Mouse (Mus musculus) G1E (cell line): ENCODE results near the gene Upf2. TPM values are rescaled to one million over a fixed set of nuclear protein-coding genes. Genes with fewer than 3 reads are reported as not detected.

ENCODE experiments used
- ATAC-seq: 2 replicates; pipeline ENCODE4 v1.8.0; 2016; ENCODE audit warnings: mild to moderate bottlenecking; ENCODE audit not compliant: insufficient number of reproducible peaks, poor library complexity, low FRiP score, severe bottlenecking; ENCODE audit errors: extremely low read depth
- DNase-seq: peaks from one replicate; pipeline ENCODE4 v3.0.0; 2012; ENCODE audit warnings: low spot score
- H3K27me3 ChIP-seq: 2 replicates; pipeline ENCODE4 v1.6.1; 2012; ENCODE audit warnings: mild to moderate bottlenecking, low read length, inconsistent platforms; ENCODE audit not compliant: insufficient read depth
- H3K36me3 ChIP-seq: replicated peaks from 2 replicates; pipeline ENCODE3; 2012; ENCODE audit warnings: mild to moderate bottlenecking, inconsistent platforms
- H3K4me1 ChIP-seq: 2 replicates; pipeline ENCODE4 v1.6.1; 2012; ENCODE audit warnings: low read depth, low read length, inconsistent platforms, mixed read lengths; ENCODE audit not compliant: insufficient read depth
- H3K4me3 ChIP-seq: 2 replicates; pipeline ENCODE4 v1.5.1; 2012; ENCODE audit warnings: low read depth, mild to moderate bottlenecking, inconsistent platforms, low read length, moderate library complexity, mixed read lengths
- H3K9me3 ChIP-seq: replicated peaks from 2 replicates; pipeline ENCODE4 v1.6.1; 2012; ENCODE audit warnings: inconsistent platforms
- CTCF ChIP-seq: IDR thresholded peaks from 2 replicates; pipeline ENCODE4 v1.5.1; 2012; ENCODE audit warnings: low read depth, low read length, inconsistent platforms, mixed read lengths
- GATA1 ChIP-seq: IDR thresholded peaks from 2 replicates; pipeline ENCODE4 v1.6.1; 2012; ENCODE audit warnings: borderline replicate concordance, low read length, inconsistent platforms, mixed read lengths
- GATA2 ChIP-seq: IDR thresholded peaks from 2 replicates; pipeline ENCODE4 v1.6.1; 2012; ENCODE audit warnings: low read depth, low read length, inconsistent platforms, borderline replicate concordance
- POLR2AphosphoS5 ChIP-seq: IDR thresholded peaks from 2 replicates; pipeline ENCODE4 v1.6.1; 2012; ENCODE audit warnings: low read depth, low read length, inconsistent platforms; ENCODE audit not compliant: insufficient replicate concordance
- TAL1 ChIP-seq: conservative IDR thresholded peaks from 2 replicates; pipeline ENCODE4 v1.6.1; 2012; ENCODE audit warnings: low read depth, low read length, inconsistent platforms, mixed read lengths
- polyA plus RNA-seq: library from polyadenylated mRNA; stranded (reverse); fragments of >175 nt; gene quantifications from 2 replicates; pipeline ENCODE4 v1.2.3, GENCODE M21; 2012
- total RNA-seq, 2 experiments: library from RNA; stranded (forward) in 1 of 2; stranded (reverse) in 1 of 2; fragments of 200-1000 nt in 1 of 2; fragments of >200 nt in 1 of 2; fragmentation: Nextera tagmentation in 1 of 2; gene quantifications; 2 replicates each; pipeline ENCODE4 v1.2.3; 2014 to 2017

The Upf2 gene
- total RNA-seq (2014; fragmentation: Nextera tagmentation) (46.0 and 48.8 TPM in 2 replicates), total RNA-seq (2017) (22.0 and 27.9 TPM in 2 replicates), polyA plus RNA-seq (4.7 and 6.2 TPM in 2 replicates)

- H3K27me3 ChIP-seq: no peaks in the 10 kb centered on the region
- ATAC-seq (peak; percentile 87), DNase-seq (peak; percentile 96)
- TF ChIP-seq CTCF (no peak), TAL1 (no peak), GATA2 (no peak), POLR2AphosphoS5 (no peak), GATA1 (no peak)
- peak within 1 kb of the TSS; percentile 97 for H3K4me3 ChIP-seq
- H3K9me3 ChIP-seq: no peaks in the 10 kb centered on the region
- H3K4me1 ChIP-seq: peaks cover 22% of the 10 kb centered on the region
- peaks cover 6% of the 10 kb centered on the region for H3K36me3 ChIP-seq
These were observed at the start of gene Upf2 for GRCm38 (mm10) chr2:5950766-5951595. TSS of gene Upf2 (plus strand) at chr2:5951469.

DNA sequence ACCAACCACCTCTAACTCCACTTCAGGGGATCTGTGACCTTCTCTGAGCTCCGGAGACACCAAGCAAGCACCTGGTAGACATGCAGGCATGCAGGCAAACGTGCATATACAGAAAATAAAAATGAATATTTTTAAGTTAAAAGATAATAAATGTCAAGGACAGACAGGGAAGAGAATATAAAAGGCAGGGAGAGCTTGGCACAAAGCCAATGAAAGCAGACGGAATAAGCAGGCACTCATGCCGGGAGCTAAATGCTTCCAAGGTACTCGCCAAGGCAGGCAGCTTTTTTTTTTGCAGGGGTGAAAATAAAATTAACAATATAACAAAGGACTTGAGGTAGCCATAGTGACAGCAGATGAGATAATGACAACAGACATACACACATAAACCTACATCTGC, 45.2 kb upstream of the Upf2 start:
- DNase-seq: no peak
- no peak for ATAC-seq
- no peak for TF ChIP-seq POLR2AphosphoS5
- TF ChIP-seq GATA2: no peak
- TF ChIP-seq TAL1: no peak
- no peak for TF ChIP-seq GATA1
- no peak for TF ChIP-seq CTCF
- Histone ChIP-seq H3K27me3 (peaks cover 33% of the 10 kb centered on the region), H3K4me1 (no peaks in the 10 kb centered on the region), H3K4me3 (no peak overlapping the region), H3K36me3 (no peaks in the 10 kb centered on the region), H3K9me3 (no peaks in the 10 kb centered on the region)

- H3K27me3 ChIP-seq: peaks cover 32% of the 10 kb centered on the region
- ATAC-seq (no peak), DNase-seq (no peak)
- no peaks in the 10 kb centered on the region for H3K9me3 ChIP-seq
- no peaks in the 10 kb centered on the region for H3K4me1 ChIP-seq
- TF ChIP-seq TAL1 (no peak), CTCF (peak; percentile 83)
- H3K36me3 ChIP-seq: no peaks in the 10 kb centered on the region
- H3K4me3 ChIP-seq: no peak overlapping the region
These were observed 44.6 kb upstream of the Upf2 start for GRCm38 (mm10) chr2:5906625-5907024.

DNA sequence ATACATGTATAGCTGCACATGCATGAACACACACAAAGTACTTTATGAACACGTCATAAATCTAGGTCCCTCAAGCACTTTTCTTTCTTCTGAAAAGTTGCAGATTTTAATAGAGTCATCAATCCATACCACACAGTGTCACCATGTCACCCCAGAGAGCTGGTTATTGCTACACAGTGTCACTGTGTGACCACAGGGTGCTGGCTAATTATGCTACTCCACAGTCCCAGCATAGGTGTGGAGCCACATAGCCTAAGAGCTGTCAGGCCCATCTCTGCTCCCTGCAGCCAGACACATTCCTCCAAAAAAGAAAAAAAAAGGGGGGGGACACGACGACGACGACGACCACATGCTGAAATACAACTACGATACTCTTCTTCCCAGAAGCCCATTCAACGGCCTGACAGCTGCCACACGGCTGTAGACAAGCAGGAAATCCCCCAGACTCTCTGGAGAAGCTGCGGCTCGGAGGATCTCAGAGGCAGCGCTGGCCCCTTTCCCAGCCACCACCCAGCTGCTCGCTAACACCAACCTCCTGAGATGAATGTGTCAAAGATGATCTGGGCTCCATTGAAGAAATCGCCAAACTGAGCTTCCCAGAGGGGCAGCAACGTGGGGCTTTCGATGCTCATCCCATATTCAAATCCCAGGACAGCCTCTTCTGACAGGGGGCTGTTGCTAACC, 39.8 kb upstream of the Upf2 start:
- TF ChIP-seq GATA2 (no peak), POLR2AphosphoS5 (no peak), TAL1 (no peak), GATA1 (no peak), CTCF (no peak)
- H3K4me1 ChIP-seq: no peaks in the 10 kb centered on the region
- ATAC-seq (no peak), DNase-seq (no peak)
- no peak overlapping the region for H3K4me3 ChIP-seq
- no peaks in the 10 kb centered on the region for H3K9me3 ChIP-seq
- H3K27me3 ChIP-seq: peaks cover 24% of the 10 kb centered on the region
- no peaks in the 10 kb centered on the region for H3K36me3 ChIP-seq

- no peak for TF ChIP-seq TAL1
- no peak for TF ChIP-seq CTCF
- no peak for TF ChIP-seq POLR2AphosphoS5
- TF ChIP-seq GATA2: no peak
- TF ChIP-seq GATA1: no peak
- Histone ChIP-seq H3K4me3 (no peak overlapping the region), H3K9me3 (no peaks in the 10 kb centered on the region), H3K27me3 (peaks cover 11% of the 10 kb centered on the region), H3K36me3 (no peaks in the 10 kb centered on the region), H3K4me1 (no peaks in the 10 kb centered on the region)
- no peak for ATAC-seq
- no peak for DNase-seq
These were observed 28.4 kb upstream of the Upf2 start for GRCm38 (mm10) chr2:5922823-5923222.

GRCm38 (mm10) chr2:5923786-5924185, 27.5 kb upstream of the Upf2 start:
- Histone ChIP-seq H3K27me3 (peaks cover 15% of the 10 kb centered on the region), H3K4me3 (no peak overlapping the region), H3K4me1 (no peaks in the 10 kb centered on the region), H3K9me3 (no peaks in the 10 kb centered on the region), H3K36me3 (no peaks in the 10 kb centered on the region)
- no peak for ATAC-seq
- DNase-seq: no peak
- no peak for TF ChIP-seq CTCF
- no peak for TF ChIP-seq TAL1
- TF ChIP-seq GATA2: no peak
- TF ChIP-seq GATA1: no peak
- no peak for TF ChIP-seq POLR2AphosphoS5
